Mouse (Mus musculus) skeletal muscle tissue, adult 2 months (tissue): Measurements from ENCODE around the gene Ipo7.
"Not testable (repeated sequence)": the region's sequence is repeated elsewhere in the genome, so short reads cannot be mapped to it uniquely, and the experiment has no call there.

Experiments
- DNase-seq: peaks from one replicate; pipeline ENCODE4 v3.0.0-alpha.2; 2012; ENCODE audit warnings: low read depth, low spot score

Gene Ipo7

DNA sequence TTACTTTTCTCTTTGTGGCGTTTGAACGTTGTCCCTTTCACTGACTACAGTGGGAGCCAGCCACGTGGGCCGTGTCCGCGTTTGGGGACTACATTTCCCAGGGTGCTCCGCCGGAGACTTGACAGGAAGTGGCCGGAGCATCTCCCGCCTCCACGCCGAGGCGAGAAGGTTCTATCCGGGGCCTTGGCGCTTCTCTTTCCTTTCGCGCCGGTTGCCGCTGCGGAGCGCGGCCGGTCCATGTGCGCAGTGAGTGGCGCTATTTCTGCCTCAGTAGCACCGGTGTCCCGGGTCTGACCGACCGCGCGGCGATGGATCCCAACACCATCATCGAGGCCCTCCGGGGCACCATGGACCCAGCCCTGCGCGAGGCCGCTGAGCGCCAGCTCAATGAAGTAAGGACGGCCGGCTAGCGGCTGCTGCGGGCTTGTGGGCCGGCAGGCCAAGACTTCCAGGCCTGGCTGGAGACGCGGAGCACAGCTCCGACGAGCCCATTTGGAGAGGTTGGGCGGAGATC, at the start of gene Ipo7:
Gene Ipo7 (plus strand): TSS at position 158 of the 514 bp plus-strand sequence.
- peak; percentile 87 for DNase-seq

DNA sequence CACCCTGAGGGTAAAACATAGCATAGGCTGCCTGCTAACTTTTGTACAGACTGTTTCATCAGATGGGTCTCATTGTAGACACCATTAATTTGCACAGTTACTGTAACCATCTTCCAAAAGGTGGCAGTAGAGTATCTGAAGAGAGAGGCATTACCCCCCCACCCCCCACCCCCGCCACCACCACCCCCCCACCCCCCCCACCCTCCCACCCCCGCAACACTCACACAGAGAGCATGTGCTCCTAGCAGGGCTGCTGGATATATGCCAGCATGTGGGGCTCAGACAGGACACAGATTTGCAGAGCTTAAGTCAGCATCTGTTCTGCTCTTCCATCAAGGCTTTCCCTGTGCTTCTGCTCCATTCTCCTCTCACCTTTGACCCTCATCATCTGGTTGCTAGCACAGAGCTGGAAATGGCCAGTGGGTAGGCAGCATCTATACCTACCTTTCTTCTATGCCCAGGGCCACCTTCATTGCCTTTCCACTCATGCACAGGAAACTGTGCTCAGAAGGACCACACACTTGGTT, 49.1 kb upstream of the Ipo7 start:
- no peak for DNase-seq

GRCm38 (mm10) chr7:109969542-109969941, 48.5 kb upstream of the Ipo7 start:
- no peak for DNase-seq

DNA sequence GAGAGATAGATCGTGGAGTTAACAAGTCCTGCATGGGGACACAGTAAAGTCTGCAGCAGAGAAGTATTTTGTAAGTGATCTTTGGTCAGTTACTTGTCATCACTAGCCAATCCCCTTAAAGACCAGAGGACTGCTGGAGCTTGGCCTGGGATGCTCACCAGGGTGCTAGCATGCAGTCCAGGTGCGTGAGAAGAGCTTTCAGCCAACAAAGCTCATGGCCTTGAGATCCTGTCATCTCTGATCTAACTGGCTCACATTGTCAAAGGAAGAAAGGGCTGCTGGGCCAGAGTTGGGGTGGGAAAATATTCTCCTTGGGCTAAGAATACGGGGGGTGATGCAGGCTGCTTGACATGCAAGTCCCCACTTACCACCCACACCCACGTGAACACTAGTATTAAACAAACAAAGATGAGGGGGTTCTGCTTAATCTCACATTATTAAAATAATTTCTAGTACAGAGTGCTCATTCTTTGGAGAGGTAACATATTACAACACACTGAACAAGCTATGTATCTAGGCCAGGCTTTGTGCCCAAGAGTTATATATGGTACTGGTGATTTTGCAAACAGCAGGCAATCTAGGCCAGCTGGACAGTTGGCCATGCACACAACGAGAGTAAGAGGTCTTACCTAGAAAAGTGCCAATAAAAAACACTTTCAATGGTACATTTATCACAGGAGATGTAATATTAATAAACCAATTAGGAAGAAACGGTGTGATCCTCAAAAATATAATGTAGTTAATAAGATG, 41.9 kb upstream of the Ipo7 start:
- no peak for DNase-seq

GRCm38 (mm10) chr7:109977131-109977530, 40.9 kb upstream of the Ipo7 start:
- DNase-seq: not testable (repeated sequence)

DNA sequence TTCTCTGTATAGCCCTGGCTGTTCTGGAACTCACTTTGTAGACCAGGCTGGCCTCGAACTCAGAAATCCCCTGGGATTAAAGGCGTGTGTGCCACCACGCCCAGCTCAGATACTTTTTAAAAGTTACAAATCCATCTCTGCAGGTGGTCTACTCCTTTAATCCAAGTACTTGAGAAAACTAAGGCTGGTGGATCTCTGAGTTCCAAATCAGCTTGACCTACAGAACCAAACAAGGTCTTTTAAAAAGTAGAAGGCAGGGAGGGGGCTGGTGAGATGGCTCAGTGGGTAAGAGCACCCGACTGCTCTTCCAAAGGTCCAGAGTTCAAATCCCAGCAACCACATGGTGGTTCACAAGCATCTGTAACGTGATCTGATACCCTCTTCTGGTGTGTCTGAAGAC, 33.5 kb upstream of the Ipo7 start:
- not testable (repeated sequence) for DNase-seq

- DNase-seq: no peak
Measured at GRCm38 (mm10) chr7:109985661-109986132, 32.4 kb upstream of the Ipo7 start.

- peak; percentile 98 for DNase-seq
Measured at GRCm38 (mm10) chr7:109986133-109986669, 31.9 kb upstream of the Ipo7 start.

DNA sequence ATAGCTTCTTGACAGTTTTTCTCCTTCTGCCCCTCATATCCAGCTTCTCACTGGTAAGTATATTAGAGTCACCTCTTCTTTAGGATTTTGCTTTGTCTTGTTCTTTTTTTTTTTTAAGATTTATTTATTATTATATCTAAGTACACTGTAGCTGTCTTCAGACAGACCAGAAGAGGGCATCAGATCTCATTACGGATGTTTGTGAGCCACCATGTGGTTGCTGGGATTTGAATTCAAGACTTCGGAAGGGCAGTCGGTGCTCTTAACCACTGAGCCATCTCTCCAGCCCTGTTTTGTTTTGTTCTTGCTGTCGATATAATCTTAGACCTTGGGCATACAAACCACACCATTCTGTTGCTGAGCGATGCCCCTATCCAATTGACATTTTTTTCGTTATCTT, 31.3 kb upstream of the Ipo7 start, which contains the start of gene Tmem41b:
Gene Tmem41b (minus strand): TSS at position 155 of the 400 bp plus-strand sequence.
- not testable (repeated sequence) for DNase-seq

DNA sequence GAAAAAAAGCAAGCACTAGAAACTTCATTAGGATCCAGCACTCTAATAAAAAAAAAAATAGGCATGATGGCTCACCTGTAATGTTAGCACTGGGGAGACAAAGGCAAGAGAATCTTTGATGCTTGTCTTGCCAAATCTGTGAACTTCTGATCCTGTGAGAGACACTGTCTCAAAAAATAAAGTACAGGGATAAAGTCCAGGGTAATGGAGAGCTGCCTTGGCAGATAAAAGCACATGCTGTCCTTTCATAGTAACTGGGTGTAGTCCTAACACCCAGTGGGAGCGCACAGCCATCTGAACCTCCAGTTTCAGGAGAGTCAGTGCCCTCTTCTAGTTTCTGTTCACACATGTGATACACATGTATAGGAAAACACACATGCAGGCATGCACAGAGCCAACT, 26.8 kb upstream of the Ipo7 start:
- DNase-seq: no peak

DNA sequence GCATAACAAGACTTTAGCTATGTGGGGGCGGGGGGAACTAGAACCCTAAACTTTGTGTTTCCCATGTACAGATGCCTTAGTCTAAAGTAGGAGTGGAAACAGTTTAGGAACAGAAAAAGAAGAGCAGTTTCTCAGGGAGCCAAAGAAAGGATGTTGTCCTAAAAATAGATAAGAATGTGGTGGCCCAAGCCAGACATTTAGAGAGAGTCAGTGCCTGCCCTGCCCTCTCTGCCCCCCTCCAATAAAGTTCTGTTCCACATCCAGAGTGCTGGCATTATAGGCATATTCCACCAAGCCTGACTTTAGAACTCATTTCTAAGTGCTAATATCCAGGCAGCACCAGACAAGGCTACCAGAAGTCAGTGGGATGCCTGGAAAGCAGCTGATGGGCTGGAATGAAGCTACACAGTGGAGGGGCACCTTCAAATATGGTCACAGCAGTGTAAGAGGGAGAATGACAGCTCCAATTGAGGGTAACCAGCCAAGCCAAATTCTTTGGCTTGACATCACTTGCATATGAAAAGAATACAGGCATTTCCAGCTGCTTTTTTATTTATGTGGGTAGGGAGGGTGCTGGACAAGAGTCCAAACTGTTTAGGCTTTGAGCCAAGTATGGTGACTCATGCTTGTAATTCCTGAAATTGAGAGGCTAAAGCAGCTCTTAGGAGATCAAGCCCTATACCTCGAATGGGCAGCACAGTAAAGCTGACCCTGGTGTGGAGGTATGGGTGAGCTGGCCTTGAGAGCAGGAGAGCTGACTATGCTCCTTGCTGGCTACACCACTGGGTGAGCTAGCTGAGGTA, 24.7 kb upstream of the Ipo7 start:
- DNase-seq: peak; percentile 57

- DNase-seq: no peak
Measured at GRCm38 (mm10) chr7:109998388-109998787, 19.7 kb upstream of the Ipo7 start.

GRCm38 (mm10) chr7:110002092-110002491, 16.0 kb upstream of the Ipo7 start:
- no peak for DNase-seq

DNA sequence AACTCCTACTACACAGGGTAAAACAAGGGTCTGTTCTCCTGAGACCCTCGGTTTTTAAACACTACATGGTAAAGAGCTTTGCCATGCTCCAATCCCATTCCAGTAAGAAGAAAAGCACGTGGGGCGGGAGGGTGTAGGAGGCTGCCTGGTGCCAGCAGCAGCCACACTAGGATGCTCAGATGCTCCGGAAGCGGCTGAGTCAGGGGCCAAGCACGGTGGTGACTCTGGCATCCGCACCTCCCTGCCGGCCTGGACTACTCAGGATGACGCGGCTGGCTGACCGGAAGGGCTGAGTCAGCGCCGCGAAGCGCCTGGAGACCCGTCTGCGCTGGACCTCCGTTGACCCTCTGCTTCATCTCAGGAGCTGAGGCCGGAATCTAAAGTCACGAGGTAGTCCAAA, 15.1 kb upstream of the Ipo7 start:
- no peak for DNase-seq

DNA sequence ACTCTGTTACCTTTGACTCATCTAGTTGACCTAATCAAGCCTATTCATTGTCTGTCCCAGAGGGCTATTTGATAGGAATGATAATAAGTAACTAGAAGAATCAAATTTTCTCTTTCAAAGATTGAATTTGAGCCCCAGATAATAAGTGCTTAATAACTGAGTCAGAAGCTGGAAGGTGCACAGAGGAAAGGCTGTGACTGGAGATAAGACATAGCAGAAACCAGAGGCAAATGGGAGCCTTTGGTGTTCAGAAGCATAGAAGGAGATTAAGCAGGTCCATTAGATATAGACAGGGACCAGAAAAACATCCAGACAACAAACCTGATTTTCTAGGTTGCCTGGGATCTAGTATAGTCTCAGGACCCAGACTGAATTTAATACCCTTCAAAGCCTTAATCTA, 12.1 kb upstream of the Ipo7 start:
- DNase-seq: no peak

- no peak for DNase-seq
Measured at GRCm38 (mm10) chr7:110006471-110007195, 11.4 kb upstream of the Ipo7 start.

GRCm38 (mm10) chr7:110008513-110008912, 9.6 kb upstream of the Ipo7 start:
- DNase-seq: no peak

- DNase-seq: no peak
Measured at GRCm38 (mm10) chr7:110009084-110009483, 9.0 kb upstream of the Ipo7 start.

GRCm38 (mm10) chr7:110011417-110011816, 6.7 kb upstream of the Ipo7 start:
- no peak for DNase-seq

DNA sequence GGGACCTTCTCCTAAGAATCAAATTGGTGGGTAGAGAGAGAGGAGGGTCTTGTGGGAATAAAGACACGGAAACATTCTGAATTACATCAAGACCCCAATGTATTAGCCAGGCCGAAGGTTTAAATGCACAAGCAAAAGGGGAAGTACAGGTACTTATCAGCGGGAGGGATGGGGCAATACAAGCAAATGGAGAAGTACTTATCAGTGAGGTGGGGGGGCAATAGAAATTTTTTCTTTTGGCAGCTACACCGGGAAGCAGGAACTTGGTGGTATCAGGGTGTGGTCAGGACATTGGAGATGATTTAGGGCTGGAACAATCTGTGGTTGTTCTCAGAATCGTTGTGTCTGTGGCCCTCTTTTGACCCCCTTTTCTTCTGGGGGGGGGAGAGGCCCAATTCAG, 3.8 kb upstream of the Ipo7 start:
- DNase-seq: no peak
